Comparison of ENCODE assay signal across 8 mouse cellular contexts in genomic region chr2:30203439-30203838, GRCm38 (mm10). TPM values are rescaled to one million over a fixed set of nuclear protein-coding genes. Genes with fewer than 3 reads are reported as not detected.
A peak's percentile ranks its signal among the peaks of the same experiment; 100 is the strongest.
DNase-seq lines count a peak whose midpoint lies in the region; ATAC-seq and TF ChIP-seq lines count a peak whose summit lies in the region.

No protein-coding gene starts in this region.

- H3K9me3 ChIP-seq in heart, embryonic 11.5 days (replicated peaks; ENCODE audit: control insufficient read depth, low read length): no peaks in the 10 kb centered on the region
- H3K9me3 ChIP-seq in lung, embryonic 14.5 days (ENCODE audit: low read depth, low read length): no peaks in the 10 kb centered on the region
- H3K9me3 ChIP-seq in heart, embryonic 10.5 days: no peaks in the 10 kb centered on the region

- H3K4me1 ChIP-seq in heart, adult 2 months (ENCODE audit: control insufficient read depth, insufficient read depth, low read length): peaks cover 4% of the 10 kb centered on the region
- H3K4me1 ChIP-seq in heart, embryonic 11.5 days (ENCODE audit: control insufficient read depth, insufficient read depth, low read length): peaks cover 8% of the 10 kb centered on the region
- H3K4me1 ChIP-seq in lung, embryonic 14.5 days (ENCODE audit: insufficient read depth): peaks cover 5% of the 10 kb centered on the region
- H3K4me1 ChIP-seq in heart, embryonic 10.5 days: peaks cover 30% of the 10 kb centered on the region

- DNase-seq in heart, adult 2 months: no peak
- DNase-seq in A20 (ENCODE audit: low read depth, low spot score): peak; percentile 77
- peak; percentile 90 for DNase-seq in ZHBTc4 (ENCODE audit: low read depth, low spot score)
- peak; percentile 47 for DNase-seq in lung, embryonic 14.5 days
- DNase-seq in right cerebral cortex, postnatal 25 days: no peak
- no peak for DNase-seq in heart, embryonic 10.5 days (ENCODE audit: low spot score)

- no peaks in the 10 kb centered on the region; the same call in 1 of the 2 replicates for H3K79me2 ChIP-seq in heart, adult 2 months (replicated peaks; ENCODE audit: control insufficient read depth, insufficient read depth, low read length)

- intact Hi-C loops in heart, adult 2 months (cut with DNase I): no loop called here

- no peak overlapping the region for H3K4me2 ChIP-seq in heart, embryonic 11.5 days
- H3K4me2 ChIP-seq in lung, embryonic 14.5 days: no peak overlapping the region

- no peaks in the 10 kb centered on the region for H3K36me3 ChIP-seq in heart, adult 2 months (ENCODE audit: control insufficient read depth, insufficient read depth, low read length)
- H3K36me3 ChIP-seq in heart, embryonic 11.5 days (ENCODE audit: control insufficient read depth, insufficient read depth, low read length): no peaks in the 10 kb centered on the region
- H3K36me3 ChIP-seq in lung, embryonic 14.5 days (ENCODE audit: insufficient read depth): no peaks in the 10 kb centered on the region
- H3K36me3 ChIP-seq in heart, embryonic 10.5 days: no peaks in the 10 kb centered on the region

- no peak overlapping the region for H3K27ac ChIP-seq in heart, adult 2 months
- no peak overlapping the region for H3K27ac ChIP-seq in heart, embryonic 11.5 days (ENCODE audit: low read depth, low read length)
- no peak overlapping the region for H3K27ac ChIP-seq in lung, embryonic 14.5 days (ENCODE audit: low read depth)
- no peak overlapping the region for H3K27ac ChIP-seq in heart, embryonic 10.5 days

- WGBS in heart, adult 2 months: 69% methylated on average over 7 of the region's 7 CpGs
- 70% methylated on average over 7 of the region's 7 CpGs for WGBS in heart, embryonic 11.5 days (ENCODE audit: insufficient replicate concordance)
- 76% methylated on average over 7 of the region's 7 CpGs for WGBS in lung, embryonic 14.5 days
- WGBS in heart, embryonic 10.5 days: 74% methylated on average over 7 of the region's 7 CpGs

- TF ChIP-seq POLR2A in heart, adult 2 months (IDR thresholded peaks at IDR 0.05; ENCODE audit: insufficient read depth, low read depth, low read length): no peak

- TF ChIP-seq EP300 in heart, adult 2 months (IDR thresholded peaks at IDR 0.05; ENCODE audit: insufficient read depth, low read depth, low read length): no peak

- H3K27me3 ChIP-seq in heart, adult 2 months (ENCODE audit: control insufficient read depth, insufficient read depth, low read length): no peaks in the 10 kb centered on the region
- H3K27me3 ChIP-seq in heart, embryonic 11.5 days (ENCODE audit: control insufficient read depth, insufficient read depth, low read length): no peaks in the 10 kb centered on the region
- no peaks in the 10 kb centered on the region for H3K27me3 ChIP-seq in lung, embryonic 14.5 days (ENCODE audit: insufficient read depth, low read length)
- no peaks in the 10 kb centered on the region for H3K27me3 ChIP-seq in heart, embryonic 10.5 days (ENCODE audit: insufficient read depth, poor library complexity, severe bottlenecking)

- TF ChIP-seq CTCF in heart, adult 2 months (IDR thresholded peaks at IDR 0.05): peak; percentile 60
- TF ChIP-seq CTCF in lung, embryonic 14.5 days (IDR thresholded peaks at IDR 0.05; ENCODE audit: low read depth): peak; percentile 66

- ATAC-seq in heart, embryonic 11.5 days (replicated peaks; ENCODE audit: insufficient number of reproducible peaks, low FRiP score, low TSS enrichment): no peak
- ATAC-seq in lung, embryonic 14.5 days (ENCODE audit: insufficient read depth): no peak
- no peak for ATAC-seq in erythroblast, adult 5-6 weeks (replicated peaks; ENCODE audit: low FRiP score, poor library complexity, severe bottlenecking)

- no peak overlapping the region for H3K9ac ChIP-seq in heart, adult 2 months (ENCODE audit: low read depth, low read length)
- no peak overlapping the region for H3K9ac ChIP-seq in heart, embryonic 11.5 days (ENCODE audit: low read depth, low read length)
- no peak overlapping the region for H3K9ac ChIP-seq in lung, embryonic 14.5 days

- H3K4me3 ChIP-seq in heart, adult 2 months: no peak overlapping the region
- H3K4me3 ChIP-seq in heart, embryonic 11.5 days (ENCODE audit: low read depth, low read length): no peak overlapping the region
- no peak overlapping the region for H3K4me3 ChIP-seq in lung, embryonic 14.5 days (ENCODE audit: low read depth, low read length)
- no peak overlapping the region for H3K4me3 ChIP-seq in heart, embryonic 10.5 days

RNA-seq across cellular contexts. Expression of gene Kyat1, which starts 2.2 kb away (rescaled TPM):
- total RNA-seq in heart, adult 2 months (2021): 10 to 100 TPM; 32.1 to 35.7 TPM
- polyA plus RNA-seq in heart, adult 2 months (2012; rRNA removed): 57.5 and 68.6 TPM in 2 replicates
- 13.6 and 15.5 TPM in 2 replicates for polyA plus RNA-seq in heart, embryonic 11.5 days (2014; fragmentation: Nextera tagmentation; extraction: Ambion mirVana)
- 7.6 and 8.7 TPM in 2 replicates for polyA plus RNA-seq in lung, embryonic 14.5 days (2014; fragmentation: Nextera tagmentation; extraction: Ambion mirVana)
- 0.42 and 2.9 TPM in 2 replicates for total RNA-seq in erythroblast, adult 5-6 weeks (2015; ENCODE audit: low replicate concordance)
- 0.84 and 1.8 TPM in 2 replicates for total RNA-seq in erythroblast, adult 5-6 weeks (2017; ENCODE audit: low replicate concordance)
- polyA plus RNA-seq in heart, embryonic 10.5 days (2016; fragmentation: Nextera tagmentation; extraction: Ambion mirVana): 12.8 and 17.2 TPM in 2 replicates

RNA-seq across cellular contexts. Expression of gene Spout1, which starts 25.2 kb away (rescaled TPM):
- total RNA-seq in heart, adult 2 months (2021): 1 to 10 TPM; 5.1 to 5.4 TPM
- polyA plus RNA-seq in heart, adult 2 months (2012; rRNA removed): 9.4 and 10.3 TPM in 2 replicates
- 41.2 and 43.4 TPM in 2 replicates for polyA plus RNA-seq in heart, embryonic 11.5 days (2014; fragmentation: Nextera tagmentation; extraction: Ambion mirVana)
- 67.1 and 72.6 TPM in 2 replicates for polyA plus RNA-seq in lung, embryonic 14.5 days (2014; fragmentation: Nextera tagmentation; extraction: Ambion mirVana)
- total RNA-seq in erythroblast, adult 5-6 weeks (2015; ENCODE audit: low replicate concordance): 0.58 and 6.7 TPM in 2 replicates
- total RNA-seq in erythroblast, adult 5-6 weeks (2017; ENCODE audit: low replicate concordance): 5.2 and 8.7 TPM in 2 replicates
- polyA plus RNA-seq in heart, embryonic 10.5 days (2016; fragmentation: Nextera tagmentation; extraction: Ambion mirVana): 52.1 and 72.0 TPM in 2 replicates

RNA-seq across cellular contexts. Expression of gene Endog, which starts 32.1 kb away (rescaled TPM):
- 10 to 100 TPM; 90.6 to 93.3 TPM for total RNA-seq in heart, adult 2 months (2021)
- 87.4 and 119 TPM in 2 replicates for polyA plus RNA-seq in heart, adult 2 months (2012; rRNA removed)
- polyA plus RNA-seq in heart, embryonic 11.5 days (2014; fragmentation: Nextera tagmentation; extraction: Ambion mirVana): 30.0 and 33.4 TPM in 2 replicates
- 18.4 and 19.7 TPM in 2 replicates for polyA plus RNA-seq in lung, embryonic 14.5 days (2014; fragmentation: Nextera tagmentation; extraction: Ambion mirVana)
- total RNA-seq in erythroblast, adult 5-6 weeks (2015; ENCODE audit: low replicate concordance): 2.7 TPM in 1 of 2 replicates, not detected in the other
- total RNA-seq in erythroblast, adult 5-6 weeks (2017; ENCODE audit: low replicate concordance): 2.2 and 3.0 TPM in 2 replicates
- polyA plus RNA-seq in heart, embryonic 10.5 days (2016; fragmentation: Nextera tagmentation; extraction: Ambion mirVana): 31.3 and 32.5 TPM in 2 replicates

RNA-seq across cellular contexts. Expression of gene Lrrc8a, which starts 34.1 kb away (rescaled TPM):
- 10 to 100 TPM; 68.2 to 83.3 TPM for total RNA-seq in heart, adult 2 months (2021)
- 46.4 and 49.1 TPM in 2 replicates for polyA plus RNA-seq in heart, adult 2 months (2012; rRNA removed)
- 38.1 and 46.9 TPM in 2 replicates for polyA plus RNA-seq in heart, embryonic 11.5 days (2014; fragmentation: Nextera tagmentation; extraction: Ambion mirVana)
- polyA plus RNA-seq in lung, embryonic 14.5 days (2014; fragmentation: Nextera tagmentation; extraction: Ambion mirVana): 43.9 and 44.4 TPM in 2 replicates
- 7.9 TPM in 2 replicates for total RNA-seq in erythroblast, adult 5-6 weeks (2015; ENCODE audit: low replicate concordance)
- total RNA-seq in erythroblast, adult 5-6 weeks (2017; ENCODE audit: low replicate concordance): 7.1 and 8.3 TPM in 2 replicates
- 20.2 and 34.4 TPM in 2 replicates for polyA plus RNA-seq in heart, embryonic 10.5 days (2016; fragmentation: Nextera tagmentation; extraction: Ambion mirVana)

RNA-seq across cellular contexts. Expression of gene Gm28035, which starts 36.9 kb away (rescaled TPM):
- total RNA-seq in heart, adult 2 months (2021): 1 to 10 TPM; 4.6 to 6.0 TPM
- polyA plus RNA-seq in heart, adult 2 months (2012; rRNA removed): 7.6 and 14.7 TPM in 2 replicates
- polyA plus RNA-seq in heart, embryonic 11.5 days (2014; fragmentation: Nextera tagmentation; extraction: Ambion mirVana): 0.49 TPM in 1 of 2 replicates, not detected in the other
- 0.20 and 0.23 TPM in 2 replicates for polyA plus RNA-seq in lung, embryonic 14.5 days (2014; fragmentation: Nextera tagmentation; extraction: Ambion mirVana)
- not detected in 2 replicates for total RNA-seq in erythroblast, adult 5-6 weeks (2015; ENCODE audit: low replicate concordance)
- total RNA-seq in erythroblast, adult 5-6 weeks (2017; ENCODE audit: low replicate concordance): not detected in 2 replicates
- polyA plus RNA-seq in heart, embryonic 10.5 days (2016; fragmentation: Nextera tagmentation; extraction: Ambion mirVana): 0.14 and 0.19 TPM in 2 replicates

Comparison
In these comparisons a context has a peak if more than half of its experiments do, and no peak if none do; other contexts are left out.
1. DNase-seq: peak in A20 (single experiment), ZHBTc4 (single experiment) and lung, embryonic 14.5 days (single experiment); none in heart, adult 2 months (0 of 2), right cerebral cortex, postnatal 25 days (single experiment) and heart, embryonic 10.5 days (single experiment).